Mouse (Mus musculus) adrenal gland, postnatal 36 days (tissue): ENCODE results near the gene Sertad3. TPM values are rescaled to one million over a fixed set of nuclear protein-coding genes. Genes with fewer than 3 reads are reported as not detected.
A peak's percentile ranks its signal among the peaks of the same experiment; 100 is the strongest.

Experiments used
- DNase-seq, 2 experiments: peaks; one replicate each; pipeline ENCODE4 v3.0.0; 2021; ENCODE audit warnings: mixed read lengths in 1 of 2
- total RNA-seq, 2 experiments: library from RNA; stranded (reverse); gene quantifications; 2 replicates each; pipeline ENCODE4 v1.2.3; 2021

Sertad3 gene
- total RNA-seq, 2 experiments from 2014 or later: 15.9 to 16.3 TPM

- no peak for DNase-seq
Measured at GRCm38 (mm10) chr7:27467648-27468047, 5.9 kb upstream of the Sertad3 start.

- no peak for DNase-seq
Measured at GRCm38 (mm10) chr7:27471390-27472120, 2.0 kb upstream of the Sertad3 start.

GRCm38 (mm10) chr7:27472596-27472995, 972 bp upstream of the Sertad3 start:
- no peak for DNase-seq

- DNase-seq: peak in 1 of 2 experiments; percentile 19
Measured at GRCm38 (mm10) chr7:27473835-27474489, 394 bp downstream of the Sertad3 start.

GRCm38 (mm10) chr7:27474490-27474954, 954 bp downstream of the Sertad3 start:
- peak; percentile 99 to 100 for DNase-seq

- no peak for DNase-seq
Measured at GRCm38 (mm10) chr7:27475596-27475995, 2.0 kb downstream of the Sertad3 start.

- DNase-seq: no peak
Measured at GRCm38 (mm10) chr7:27476098-27476635, 2.6 kb downstream of the Sertad3 start.

GRCm38 (mm10) chr7:27478561-27478960, 5.0 kb downstream of the Sertad3 start:
- DNase-seq: no peak

GRCm38 (mm10) chr7:27479750-27480149, 6.2 kb downstream of the Sertad3 start:
- DNase-seq: no peak

- no peak for DNase-seq
Measured at GRCm38 (mm10) chr7:27480506-27480905, 6.9 kb downstream of the Sertad3 start.

- no peak for DNase-seq
Measured at GRCm38 (mm10) chr7:27480927-27481626, 7.5 kb downstream of the Sertad3 start.

- DNase-seq: peak; percentile 96 to 97
Measured at GRCm38 (mm10) chr7:27481627-27481969, 8.0 kb downstream of the Sertad3 start.

GRCm38 (mm10) chr7:27483860-27484259, 10.3 kb downstream of the Sertad3 start:
- no peak for DNase-seq

- DNase-seq: peak; percentile 46 to 57
Measured at GRCm38 (mm10) chr7:27486102-27486769, 12.7 kb downstream of the Sertad3 start.

- DNase-seq: peak; percentile 100
Measured at GRCm38 (mm10) chr7:27486770-27487697, 13.5 kb downstream of the Sertad3 start, which contains the start of gene Sertad1. TSS of gene Sertad1 (plus strand) at chr7:27486910.

- DNase-seq: peak; percentile 86 to 93
Measured at GRCm38 (mm10) chr7:27487740-27488268, 14.2 kb downstream of the Sertad3 start.

- no peak for DNase-seq
Measured at GRCm38 (mm10) chr7:27489270-27489869, 15.8 kb downstream of the Sertad3 start.

- no peak for DNase-seq
Measured at GRCm38 (mm10) chr7:27490227-27490542, 16.6 kb downstream of the Sertad3 start.

GRCm38 (mm10) chr7:27490543-27491329, 17.2 kb downstream of the Sertad3 start:
- peak; percentile 98 to 99 for DNase-seq
